Mouse (Mus musculus): Measurements from ENCODE around the gene Peg3. TPM values are rescaled to one million over a fixed set of nuclear protein-coding genes. Genes with fewer than 3 reads are reported as not detected.

Peg3 gene
- polyA plus RNA-seq, 1 experiment = 1.7 TPM

GRCm38 (mm10) chr7:6663430-6663829, 66.8 kb downstream of the Peg3 start:
- Histone ChIP-seq H3K36me3 (ENCODE audit: control insufficient read depth, insufficient read depth, low read length) (no peaks in the 10 kb centered on the region), H3K27me3 (ENCODE audit: control insufficient read depth, insufficient read depth, low read length) (no peaks in the 10 kb centered on the region), H3K27ac (ENCODE audit: control insufficient read depth, insufficient read depth, low read depth, low read length) (no peak overlapping the region), H3K4me3 (ENCODE audit: control insufficient read depth, low read depth, low read length) (no peak overlapping the region), H3K4me1 (ENCODE audit: control insufficient read depth, insufficient read depth, low read length) (peaks cover 8% of the 10 kb centered on the region)
- TF ChIP-seq CTCF (IDR thresholded peaks at IDR 0.05; ENCODE audit: control insufficient read depth, insufficient read depth, insufficient replicate concordance, low read depth, low read length) = no peak
- no peak for TF ChIP-seq POLR2A (IDR thresholded peaks at IDR 0.05; ENCODE audit: control insufficient read depth, low read depth, low read length)

- H3K27ac ChIP-seq (ENCODE audit: control insufficient read depth, insufficient read depth, low read depth, low read length) = no peak overlapping the region
- peaks cover 8% of the 10 kb centered on the region for H3K4me1 ChIP-seq (ENCODE audit: control insufficient read depth, insufficient read depth, low read length)
These were observed 70.6 kb downstream of the Peg3 start for GRCm38 (mm10) chr7:6659605-6660004.

GRCm38 (mm10) chr7:6658606-6659005, 71.6 kb downstream of the Peg3 start:
- Histone ChIP-seq H3K36me3 (ENCODE audit: control insufficient read depth, insufficient read depth, low read length) (no peaks in the 10 kb centered on the region), H3K4me1 (ENCODE audit: control insufficient read depth, insufficient read depth, low read length) (peaks cover 8% of the 10 kb centered on the region), H3K27me3 (ENCODE audit: control insufficient read depth, insufficient read depth, low read length) (no peaks in the 10 kb centered on the region), H3K4me3 (ENCODE audit: control insufficient read depth, low read depth, low read length) (no peak overlapping the region), H3K27ac (ENCODE audit: control insufficient read depth, insufficient read depth, low read depth, low read length) (no peak overlapping the region)
- TF ChIP-seq POLR2A (IDR thresholded peaks at IDR 0.05; ENCODE audit: control insufficient read depth, low read depth, low read length) = no peak
- TF ChIP-seq CTCF (IDR thresholded peaks at IDR 0.05; ENCODE audit: control insufficient read depth, insufficient read depth, insufficient replicate concordance, low read depth, low read length) = no peak

More at GRCm38 (mm10) chr7:6659605-6660004, 70.6 kb downstream of the Peg3 start:
- TF ChIP-seq POLR2A (IDR thresholded peaks at IDR 0.05; ENCODE audit: control insufficient read depth, low read depth, low read length) (no peak), CTCF (IDR thresholded peaks at IDR 0.05; ENCODE audit: control insufficient read depth, insufficient read depth, insufficient replicate concordance, low read depth, low read length) (no peak)
- no peak overlapping the region for H3K4me3 ChIP-seq (ENCODE audit: control insufficient read depth, low read depth, low read length)
- no peaks in the 10 kb centered on the region for H3K36me3 ChIP-seq (ENCODE audit: control insufficient read depth, insufficient read depth, low read length)
- H3K27me3 ChIP-seq (ENCODE audit: control insufficient read depth, insufficient read depth, low read length) = no peaks in the 10 kb centered on the region

Other genes with a start within 250 kb of the Peg3 start
- gene Olfr5, start 243.5 kb downstream of the Peg3 start, polyA plus RNA-seq (2012; rRNA removed) = 0.16 and 0.20 TPM in 2 replicates
- gene Olfr1347, start 230.7 kb downstream of the Peg3 start, polyA plus RNA-seq (2012; rRNA removed) = 0.11 TPM in 1 of 2 replicates, not detected in the other
- not detected in 2 replicates for gene Olfr1348, start 221.7 kb downstream of the Peg3 start, polyA plus RNA-seq (2012; rRNA removed)
- 0.79 and 0.86 TPM in 2 replicates for gene Olfr1349, start 207.5 kb downstream of the Peg3 start, polyA plus RNA-seq (2012; rRNA removed)
- 0.12 TPM in 1 of 2 replicates, not detected in the other for gene Olfr1350, start 165.6 kb downstream of the Peg3 start, polyA plus RNA-seq (2012; rRNA removed)
- gene Zim1, start 34.0 kb downstream of the Peg3 start, polyA plus RNA-seq (2012; rRNA removed) = 0.07 and 0.21 TPM in 2 replicates
- 0.18 and 0.26 TPM in 2 replicates for gene Usp29, start 147 bp upstream of the Peg3 start, polyA plus RNA-seq (2012; rRNA removed)

Measured in testis, adult 2 months (tissue).